Mouse (Mus musculus): Measurements from ENCODE around the gene Sart3.

Gene Sart3

DNA sequence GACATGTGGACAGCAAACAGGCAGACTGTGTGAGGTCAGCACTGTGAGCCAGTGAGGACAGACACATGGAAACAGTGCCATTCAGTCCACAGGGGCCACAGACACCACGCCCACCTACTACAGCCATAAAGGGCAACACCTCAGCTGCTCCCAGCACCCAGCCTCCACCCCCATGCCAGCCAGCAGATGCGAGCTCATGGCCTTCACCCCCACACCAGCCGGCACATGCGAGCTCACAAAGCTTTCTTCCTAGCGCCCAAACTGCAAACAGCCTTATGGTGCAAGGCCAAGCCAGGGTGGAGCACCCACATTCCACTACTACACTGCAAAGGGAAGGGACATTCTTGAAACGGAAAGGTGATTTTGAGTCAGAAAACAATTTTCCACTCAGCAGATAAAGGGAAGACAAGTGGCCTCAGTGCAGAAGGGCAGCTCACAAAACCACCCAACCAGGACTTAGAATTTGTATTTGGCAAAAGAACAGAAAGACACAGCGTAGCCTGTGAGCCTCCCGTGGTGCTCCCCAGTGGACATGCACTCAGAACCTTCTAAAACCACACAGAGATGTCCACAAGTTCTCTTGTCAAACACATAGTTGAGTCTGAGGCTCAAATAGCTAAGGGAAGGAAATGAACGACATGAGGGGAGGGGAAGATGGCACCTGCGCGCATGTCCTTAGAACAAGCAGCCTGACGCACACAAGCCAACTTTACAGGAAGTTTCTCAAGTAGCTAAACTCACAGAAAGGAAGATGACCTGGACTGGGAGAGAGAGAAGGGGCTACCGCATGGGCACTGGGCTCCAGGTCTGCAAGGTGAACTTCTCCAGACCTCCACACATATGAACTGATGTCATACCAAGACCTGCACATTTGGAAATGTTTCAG is 6.4 kb downstream of the Sart3 start:
- no peak for DNase-seq (ENCODE audit: low spot score)

DNA sequence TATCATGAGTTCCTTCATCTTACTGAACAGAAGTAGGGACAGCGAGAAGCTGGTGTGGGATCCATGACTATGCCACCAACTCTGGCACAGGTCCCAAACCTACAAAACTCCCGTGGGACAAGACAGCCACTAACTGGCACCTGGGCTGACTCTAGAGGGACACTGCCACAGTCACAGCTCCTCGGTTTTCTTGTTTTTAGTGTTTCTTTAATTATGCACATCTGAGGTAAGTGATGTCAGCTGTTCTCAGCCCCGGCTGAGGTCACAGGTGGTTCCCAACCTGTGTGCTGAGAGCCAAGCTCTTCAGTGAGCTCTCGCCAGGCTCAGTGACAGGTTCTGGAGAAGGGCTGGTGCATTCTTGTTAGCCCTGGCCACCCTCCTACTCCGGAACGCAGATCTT is 7.9 kb downstream of the Sart3 start:
- no peak for DNase-seq (ENCODE audit: low spot score)

DNA sequence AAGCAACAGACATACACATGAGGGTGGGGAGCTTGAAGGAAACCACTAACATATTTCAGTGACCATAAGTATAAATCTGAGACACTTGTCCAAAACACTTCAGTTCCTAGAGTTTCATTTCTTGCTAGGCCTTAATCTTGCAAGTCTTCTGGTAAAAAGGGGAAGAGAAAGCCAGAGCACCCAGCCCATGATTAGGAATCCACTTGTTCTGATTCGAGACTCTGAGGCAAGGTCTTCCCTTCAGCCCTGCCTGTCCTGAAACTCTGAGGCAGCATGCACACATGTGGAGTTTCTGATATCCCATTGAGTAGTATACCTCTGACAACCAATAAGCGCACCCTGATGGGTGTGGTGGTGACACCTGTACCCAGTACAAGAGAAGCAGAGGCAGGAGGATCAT is 10.7 kb downstream of the Sart3 start:
- DNase-seq (ENCODE audit: low spot score) = no peak

DNA sequence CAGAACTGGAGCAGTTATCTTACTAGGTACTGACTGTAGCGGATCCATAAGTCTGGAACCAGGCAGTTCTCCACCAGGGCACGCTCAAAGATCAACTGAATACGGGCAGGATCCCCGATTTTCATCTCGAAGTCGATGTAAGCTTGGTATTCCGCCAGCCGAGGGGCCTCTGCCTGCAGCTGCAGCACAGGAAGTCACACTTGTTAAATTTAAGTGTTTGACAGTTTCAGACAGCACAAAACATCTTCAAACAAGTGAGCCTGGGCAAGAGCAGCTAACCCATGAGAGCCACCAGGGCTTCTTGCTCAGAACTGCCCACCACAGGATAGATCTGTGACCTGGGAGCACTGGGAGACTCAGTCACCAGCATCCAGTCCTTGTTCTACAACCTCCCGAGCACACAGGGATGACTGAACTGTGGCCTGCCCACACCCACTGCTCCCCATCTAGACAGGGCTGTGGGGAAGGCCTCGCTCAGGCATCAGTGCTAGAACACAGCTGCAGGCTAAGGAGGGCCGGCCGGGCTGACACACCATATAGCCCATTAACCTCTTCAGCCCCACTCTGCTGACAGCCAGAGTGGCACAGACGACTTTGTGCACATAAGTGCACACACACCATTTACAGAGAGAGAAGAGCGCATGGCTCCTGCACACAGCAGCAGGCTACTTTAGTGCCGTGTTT is 16.8 kb downstream of the Sart3 start:
- no peak for DNase-seq (ENCODE audit: low spot score)

DNA sequence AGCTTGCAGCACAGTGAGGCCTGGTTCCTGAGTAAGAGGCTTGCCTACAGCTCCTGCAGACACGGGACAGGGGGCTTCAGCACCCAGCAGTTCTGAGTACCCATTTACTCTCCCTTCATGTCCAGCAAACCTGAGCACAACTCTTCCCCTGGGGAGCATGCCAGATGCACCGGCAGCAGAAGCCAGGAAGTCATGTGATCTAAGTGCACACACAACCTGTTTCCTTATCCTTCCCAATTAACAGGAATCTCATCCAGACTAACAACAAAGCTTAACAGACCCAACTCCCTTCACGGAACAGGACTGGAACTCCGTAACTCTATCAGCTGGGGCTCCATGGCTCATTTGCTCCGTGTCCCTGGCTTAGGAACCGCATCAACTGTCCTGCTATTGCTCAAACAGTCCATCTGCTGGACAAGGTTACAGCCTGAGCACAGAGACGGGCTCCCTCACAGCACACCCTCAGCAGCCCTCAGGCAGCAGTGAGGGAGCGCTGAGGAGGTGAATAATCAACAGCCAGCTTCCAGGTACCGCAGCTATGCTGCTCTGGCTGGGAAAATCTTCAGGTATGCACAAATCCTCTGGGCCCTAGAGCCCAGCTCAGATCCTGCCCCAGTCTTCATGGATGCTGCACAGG is 20.7 kb downstream of the Sart3 start:
- no peak for DNase-seq (ENCODE audit: low spot score)

DNA sequence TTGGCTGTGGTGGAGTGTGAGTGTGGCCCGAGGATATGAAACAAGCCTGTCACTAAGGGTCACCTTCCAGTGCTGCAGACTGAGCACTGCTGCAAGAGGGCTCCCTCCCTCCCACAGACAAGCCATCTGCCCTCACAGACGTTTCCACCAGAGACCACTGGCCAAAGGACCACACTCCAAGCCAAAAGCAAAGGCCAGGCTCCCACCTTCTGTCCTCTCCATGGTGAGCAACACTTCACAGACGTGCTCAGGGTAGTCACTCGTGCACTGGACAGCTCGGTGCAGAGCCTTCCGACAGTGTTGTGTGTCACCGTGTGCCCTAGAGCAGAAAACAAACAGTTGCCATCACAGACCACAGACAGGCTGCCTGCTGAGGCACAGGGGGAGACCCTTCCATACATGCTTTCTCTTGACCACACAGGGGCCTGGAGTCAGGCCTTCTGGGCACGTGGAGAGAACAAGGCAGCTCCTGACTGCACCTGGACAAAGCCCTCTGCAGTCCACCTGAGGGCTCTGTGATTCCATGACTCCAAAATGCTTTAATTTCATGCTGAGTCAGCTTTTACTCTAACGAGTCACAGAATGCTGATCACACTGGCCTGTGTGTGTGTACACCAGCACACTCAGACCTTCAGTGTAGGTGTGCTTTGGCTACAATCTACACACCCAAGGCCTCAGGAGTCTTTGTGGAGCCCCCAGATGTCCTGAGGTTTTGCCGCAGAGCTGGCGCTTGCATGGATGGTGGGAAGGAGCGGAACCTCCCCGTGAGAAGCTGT is 23.6 kb downstream of the Sart3 start:
- no peak for DNase-seq (ENCODE audit: low spot score)

DNA sequence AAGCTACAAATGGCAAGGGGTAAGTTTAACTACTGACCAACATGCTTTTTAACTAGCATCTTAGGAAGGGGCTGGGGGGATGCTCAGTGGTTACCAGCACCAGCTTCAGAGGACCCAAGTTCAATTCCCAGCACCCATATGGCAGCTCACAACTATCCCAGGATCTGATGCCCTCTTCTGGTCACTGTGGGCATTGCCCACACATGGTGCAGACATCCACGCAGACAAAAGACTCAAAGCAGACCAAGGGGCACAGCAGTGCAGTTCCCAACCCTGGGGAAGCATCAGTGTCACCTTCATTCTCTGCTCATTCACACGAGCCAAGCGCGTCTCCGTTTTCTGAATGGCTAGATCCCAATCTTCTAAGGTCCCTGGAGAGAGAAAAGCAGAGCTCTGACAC is 24.7 kb downstream of the Sart3 start:
- no peak for DNase-seq (ENCODE audit: low spot score)

DNA sequence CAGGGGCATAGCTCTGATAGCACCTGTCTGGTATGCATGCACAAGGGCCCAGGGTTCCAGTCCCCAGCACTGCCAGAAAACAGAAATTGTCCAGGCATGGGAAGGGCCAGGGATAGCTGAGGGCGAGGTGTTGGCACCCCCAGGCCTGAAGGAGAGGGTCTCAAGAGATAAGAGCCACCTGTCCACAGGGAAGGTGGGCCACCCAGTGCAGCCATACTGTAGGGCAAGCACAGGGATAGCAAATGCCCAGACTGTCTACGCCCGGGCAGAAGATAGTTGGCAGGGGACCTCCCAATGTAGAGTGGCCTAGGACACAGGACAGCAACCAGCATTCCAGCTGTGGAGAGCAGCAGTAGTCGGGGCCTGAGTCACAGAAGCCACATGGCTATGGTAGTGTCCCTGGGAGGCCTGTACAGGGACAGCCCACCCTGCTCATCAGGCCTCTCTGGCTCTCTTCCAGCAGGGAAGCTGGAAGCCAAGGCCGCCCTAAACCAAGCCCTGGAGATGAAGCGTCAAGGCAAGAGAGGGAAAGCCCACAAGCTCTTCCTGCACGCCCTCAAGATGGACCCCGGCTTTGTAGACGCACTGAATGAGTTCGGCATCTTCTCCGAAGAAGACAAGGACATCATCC is 34.6 kb downstream of the Sart3 start:
- DNase-seq (ENCODE audit: low spot score) = no peak

DNA sequence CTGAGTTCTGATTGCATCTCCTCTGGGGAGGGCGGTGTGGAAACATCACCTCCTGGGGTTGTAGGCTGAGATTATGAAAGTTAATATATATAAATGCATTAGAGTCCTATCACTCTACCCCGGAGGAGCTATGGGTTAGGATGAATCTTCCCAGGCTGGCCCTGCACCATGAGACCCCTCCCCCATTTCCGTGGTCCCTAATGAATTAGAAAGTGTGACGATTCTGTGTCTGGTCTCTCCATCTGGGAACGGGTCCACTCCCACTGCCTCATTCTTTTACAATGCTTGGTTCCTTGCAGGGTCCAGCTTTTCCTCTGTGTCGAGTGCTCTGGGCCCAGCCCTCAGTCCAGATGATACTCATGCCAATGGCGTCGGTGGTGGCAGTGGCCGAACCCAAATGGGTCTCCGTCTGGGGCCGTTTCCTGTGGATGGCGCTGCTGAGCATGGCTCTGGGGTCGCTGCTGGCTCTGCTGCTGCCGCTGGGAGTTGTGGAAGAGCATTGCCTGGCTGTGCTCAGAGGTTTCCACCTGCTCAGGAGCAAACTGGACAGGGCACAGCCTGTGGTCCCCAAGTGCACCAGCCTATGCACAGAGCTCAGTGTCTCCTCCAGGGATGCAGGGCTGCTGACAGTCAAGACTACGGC is 35.7 kb downstream of the Sart3 start:
- no peak for DNase-seq (ENCODE audit: low spot score)

DNA sequence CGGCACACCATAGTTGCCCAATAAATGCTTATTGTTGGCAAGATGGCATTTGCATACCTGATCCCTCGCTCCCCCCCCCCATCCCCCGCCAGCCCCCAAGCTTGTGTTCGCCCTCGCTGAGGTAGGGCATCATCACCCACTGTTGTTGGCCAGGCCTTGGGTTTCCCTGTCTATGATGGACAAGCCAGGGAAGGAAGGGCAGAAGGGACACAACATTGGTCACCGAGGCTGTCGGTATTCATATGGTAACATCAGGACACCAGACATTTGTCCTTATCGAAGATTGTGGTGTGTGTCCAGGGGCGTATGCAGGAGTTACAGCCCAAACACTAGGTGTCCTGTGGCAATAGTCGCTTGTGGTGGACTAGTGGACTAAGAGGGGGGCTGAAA is 36.2 kb downstream of the Sart3 start:
- DNase-seq (ENCODE audit: low spot score) = no peak

DNA sequence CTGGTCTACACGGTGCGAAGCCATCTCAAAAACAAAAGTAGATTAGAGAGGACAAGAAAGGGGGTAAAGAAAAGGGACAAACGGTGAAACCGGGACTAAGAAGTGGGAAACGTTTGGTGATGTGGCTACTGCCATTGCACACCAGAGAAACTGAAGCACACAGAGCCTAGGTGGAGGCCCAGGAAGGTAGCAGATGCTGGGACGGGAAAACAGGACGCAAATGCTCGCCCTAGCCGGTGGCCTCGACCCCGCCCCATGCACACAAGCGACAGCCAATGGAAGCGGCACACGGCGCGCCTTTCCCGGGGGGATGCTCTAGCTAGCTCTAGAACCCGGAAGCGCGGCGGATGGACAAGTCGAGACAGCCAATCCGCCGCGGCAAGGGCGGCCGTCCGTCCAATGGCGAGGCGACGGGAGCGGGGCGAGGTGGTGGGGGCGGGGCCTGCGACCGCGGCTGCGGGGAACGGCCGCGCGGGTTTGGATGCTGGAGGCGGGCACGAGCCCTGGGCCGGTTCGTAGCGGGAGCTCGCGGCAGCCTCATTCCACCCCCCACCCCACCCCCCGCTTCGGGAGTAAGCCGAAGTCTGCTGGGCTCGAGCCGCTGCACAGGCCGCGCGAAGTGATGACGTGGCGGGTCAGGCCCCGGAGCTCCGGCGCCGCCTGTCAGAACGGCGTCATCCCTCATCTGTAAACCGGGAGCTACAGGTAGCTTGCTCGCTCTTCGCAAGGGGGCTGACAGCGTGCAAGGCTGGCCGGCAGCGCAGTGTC is 36.8 kb downstream of the Sart3 start, which contains the start of gene Ficd:
Ficd (plus strand) TSS at position 459 of the 768 bp plus-strand sequence.
- DNase-seq (ENCODE audit: low spot score) = peak; percentile 93

DNA sequence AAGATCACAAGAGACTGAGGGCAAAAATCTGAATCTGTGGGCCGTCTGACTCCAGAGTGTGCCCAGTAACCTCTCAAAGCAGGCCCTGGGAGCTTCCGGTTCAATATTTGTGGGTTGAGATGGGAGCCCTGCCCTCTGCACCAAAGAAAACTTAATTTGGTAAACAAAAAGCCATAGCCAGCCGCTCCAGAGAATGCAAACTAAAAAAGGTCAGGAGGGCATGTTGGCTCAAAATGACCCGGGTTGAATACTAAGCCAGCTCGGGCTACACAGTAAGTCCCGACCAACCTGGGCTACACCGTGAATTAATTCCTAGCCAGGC is 37.3 kb downstream of the Sart3 start:
- no peak for DNase-seq (ENCODE audit: low spot score)

DNA sequence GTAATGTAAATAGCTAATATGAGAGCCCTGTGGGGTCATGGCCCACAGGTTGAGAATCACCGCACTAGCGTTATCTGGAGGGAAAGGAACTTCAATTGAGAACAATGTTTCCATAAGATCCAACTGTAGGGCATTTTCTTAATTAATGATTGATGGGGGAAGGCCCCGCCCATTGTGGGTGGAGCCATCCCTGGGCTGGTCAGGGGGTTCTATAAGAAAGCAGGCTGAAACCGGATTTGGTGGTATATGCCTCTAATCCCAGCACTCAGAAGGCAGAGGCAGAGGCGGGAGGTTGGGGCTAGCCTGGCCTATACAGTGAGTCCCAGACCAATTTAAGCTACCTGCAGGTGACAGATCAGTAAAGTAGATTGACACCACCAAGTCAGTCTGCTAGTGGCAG is 37.9 kb downstream of the Sart3 start:
- no peak for DNase-seq (ENCODE audit: low spot score)

DNA sequence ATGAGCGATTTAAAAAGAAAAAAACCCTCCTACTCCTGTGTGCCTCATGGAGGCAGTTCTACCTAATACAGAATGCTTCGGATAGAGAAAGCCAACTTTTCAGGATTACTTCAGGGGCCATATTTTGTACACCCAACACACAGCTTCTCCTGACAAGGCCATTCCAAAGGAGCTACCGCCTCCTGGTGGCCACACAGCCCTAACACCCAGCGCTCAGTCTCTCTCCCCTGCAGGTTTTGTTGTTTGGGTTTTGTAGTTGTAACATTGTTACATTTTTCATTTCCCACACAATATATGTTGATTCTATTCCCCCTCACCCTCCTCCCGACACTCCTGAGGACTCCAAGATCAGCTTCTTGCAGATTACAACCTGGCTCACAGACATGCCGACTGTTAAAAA is 40.1 kb downstream of the Sart3 start:
- peak; percentile 47 for DNase-seq (ENCODE audit: low spot score)

DNA sequence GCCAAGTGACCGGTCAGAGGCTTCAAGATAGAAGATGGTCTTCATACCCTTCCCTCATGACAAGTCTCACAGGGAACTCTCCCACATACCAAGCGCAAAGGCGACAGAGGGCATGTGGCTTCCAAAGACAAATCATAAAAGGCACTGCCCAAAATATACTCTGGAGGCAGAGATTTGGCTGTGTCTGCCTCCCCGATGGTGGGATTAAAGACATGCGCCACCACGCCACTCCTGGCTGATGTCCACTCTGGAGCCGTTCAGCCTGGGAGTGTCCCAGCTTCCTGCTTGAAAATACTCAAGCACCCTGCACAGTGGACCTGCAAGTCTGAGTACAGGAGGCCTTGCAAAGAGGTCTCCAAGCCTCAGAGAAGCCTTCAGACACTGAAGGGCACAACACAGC is 41.1 kb downstream of the Sart3 start:
- DNase-seq (ENCODE audit: low spot score) = no peak

DNA sequence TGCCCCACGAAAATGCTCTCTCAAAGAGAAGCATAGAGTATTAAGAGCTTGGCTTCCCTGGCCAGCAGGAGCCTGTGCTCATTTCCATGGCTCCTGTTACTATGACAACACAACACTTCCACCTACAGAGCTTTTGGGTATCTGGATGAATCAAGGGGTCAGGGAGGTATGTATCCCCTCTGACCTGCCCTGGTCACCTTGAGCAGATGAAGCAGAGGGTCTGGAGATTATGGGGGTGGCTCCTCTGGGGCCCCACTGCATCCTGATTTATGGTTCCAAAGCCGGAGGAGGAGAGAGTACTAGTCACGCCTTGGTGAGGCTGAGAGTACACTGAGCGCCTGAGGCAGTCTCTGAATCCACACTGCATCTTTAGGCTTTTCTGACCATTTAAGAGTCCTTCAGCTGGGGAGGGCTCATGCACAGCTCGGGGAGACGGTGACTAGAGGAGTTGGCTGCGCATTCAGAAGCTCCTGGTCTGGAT is 41.6 kb downstream of the Sart3 start:
- DNase-seq (ENCODE audit: low spot score) = no peak

DNA sequence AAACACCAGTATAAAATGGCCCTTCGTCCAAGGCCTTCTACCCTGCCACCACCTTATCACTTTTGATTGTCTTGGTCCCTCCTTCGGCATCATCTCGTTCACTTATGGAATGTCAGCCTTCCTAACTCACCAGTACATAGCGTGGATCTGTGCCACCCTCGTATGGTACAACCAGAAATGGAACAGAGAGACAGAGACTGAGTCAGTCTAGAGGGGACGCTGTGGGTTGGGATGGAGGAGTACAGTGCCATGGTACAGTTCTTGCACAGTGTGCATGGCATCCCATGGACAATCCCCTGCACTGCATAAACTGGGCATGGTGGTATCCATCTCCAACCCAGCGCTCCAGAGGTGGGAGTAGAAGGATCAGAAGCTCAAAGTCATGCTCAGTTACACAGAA is 43.6 kb downstream of the Sart3 start:
- no peak for DNase-seq (ENCODE audit: low spot score)

DNA sequence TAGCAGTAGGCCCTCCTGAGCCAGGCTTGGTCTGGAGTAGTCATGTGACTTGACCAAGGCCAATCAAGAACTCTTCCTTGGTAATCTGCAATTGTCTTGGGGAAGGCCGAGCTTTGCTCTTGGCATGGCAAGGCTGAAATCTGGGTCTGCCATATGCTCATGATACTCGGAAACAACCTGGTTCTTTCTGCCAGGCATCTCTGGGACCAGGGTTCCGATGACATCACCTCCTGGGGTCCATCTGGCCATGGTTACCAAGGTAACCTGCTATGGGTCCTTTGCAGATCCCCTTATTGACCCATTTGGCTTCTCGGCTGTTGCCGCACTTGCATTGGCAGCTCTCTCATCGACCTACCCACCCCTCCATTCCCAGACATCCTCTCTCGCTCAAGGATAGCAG is 44.3 kb downstream of the Sart3 start:
- no peak for DNase-seq (ENCODE audit: low spot score)

DNA sequence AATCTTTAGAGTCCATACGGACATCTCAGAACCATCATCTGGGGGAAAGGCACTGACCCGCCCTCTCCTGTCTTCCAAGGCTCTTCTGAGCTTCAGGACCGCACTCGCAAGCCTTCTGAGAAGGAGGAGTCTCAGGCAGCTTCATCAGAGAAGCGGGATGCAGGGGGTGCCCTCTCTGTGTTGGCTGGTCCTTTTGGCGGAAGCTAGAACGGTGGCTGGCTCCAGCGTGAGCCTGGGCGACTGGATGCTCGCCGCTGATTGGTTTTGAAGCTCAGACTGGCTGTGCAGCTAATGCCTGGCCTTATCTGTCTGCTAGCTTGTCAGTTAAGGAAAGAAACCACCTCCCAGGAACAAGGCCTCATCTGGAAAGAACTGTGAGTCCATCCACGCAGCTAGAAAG is 45.1 kb downstream of the Sart3 start:
- no peak for DNase-seq (ENCODE audit: low spot score)

DNA sequence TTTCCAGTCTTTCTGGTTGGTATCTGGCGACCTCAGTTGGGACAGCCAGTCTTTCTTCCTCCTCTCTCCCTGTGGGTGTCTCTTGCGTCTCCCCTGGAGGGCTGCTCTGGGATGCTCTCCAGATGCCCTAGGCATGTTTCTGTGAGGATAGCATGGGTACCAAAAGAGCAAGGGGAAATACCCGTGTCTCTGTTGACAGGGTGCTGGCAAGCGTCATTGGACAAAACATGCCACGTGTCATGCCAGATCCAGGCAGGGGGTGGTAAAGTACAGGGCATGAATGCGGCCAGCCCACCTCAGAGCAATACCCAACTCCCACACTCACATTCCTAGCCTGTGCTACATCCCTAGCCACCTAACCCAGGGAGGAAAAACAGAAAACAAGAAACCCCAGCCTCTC is 45.7 kb downstream of the Sart3 start:
- DNase-seq (ENCODE audit: low spot score) = no peak

DNA sequence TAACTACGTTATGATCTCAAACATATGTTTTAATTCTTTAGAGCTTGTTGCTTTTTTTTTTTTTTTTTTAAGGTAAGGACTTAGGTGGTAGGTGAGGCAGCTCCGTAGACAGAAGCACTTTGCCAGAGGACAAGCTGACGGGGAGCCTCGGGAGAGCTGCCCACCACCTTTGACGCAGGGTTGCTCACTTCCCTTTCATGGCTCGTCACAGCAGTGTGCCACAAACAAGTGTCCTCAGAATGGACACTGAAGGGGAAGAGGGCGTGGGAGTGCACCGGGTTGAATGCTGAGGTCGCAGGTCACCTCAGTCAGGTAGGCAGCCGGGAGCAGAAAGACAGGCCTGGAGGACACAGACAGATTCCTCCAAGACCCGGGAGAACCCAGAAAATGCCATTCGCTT is 46.9 kb downstream of the Sart3 start:
- no peak for DNase-seq (ENCODE audit: low spot score)

All from testis, postnatal 14 days (tissue).